Mouse (Mus musculus): Measurements from ENCODE around the gene Nek7. TPM values are rescaled to one million over a fixed set of nuclear protein-coding genes. Genes with fewer than 3 reads are reported as not detected.

The Nek7 gene
- total and polyA plus RNA-seq, 3 experiments: 17.3 to 79.7 (median 69.9) TPM

DNA sequence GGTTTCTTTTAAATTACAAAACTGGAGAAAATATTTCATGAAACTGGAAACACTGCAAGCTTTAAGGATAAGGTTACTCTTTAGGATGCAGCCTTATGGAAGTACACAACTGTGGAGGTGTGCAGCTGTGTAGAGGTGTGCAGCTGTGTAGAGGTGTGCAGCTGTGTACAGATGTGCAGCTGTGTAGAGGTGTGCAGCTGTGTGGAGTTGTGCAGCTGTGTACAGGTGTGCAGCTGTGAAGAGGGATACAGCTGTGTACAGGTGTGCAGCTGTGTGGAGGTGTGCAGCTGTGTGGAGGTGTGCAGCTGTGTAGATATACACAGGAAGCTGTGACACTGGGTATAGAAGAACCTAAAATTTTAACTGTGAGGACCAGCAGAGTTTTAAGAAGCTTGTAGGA, 81.7 kb downstream of the Nek7 start:
- Histone ChIP-seq H3K4me1 (ENCODE audit: control insufficient read depth, insufficient read depth, low read length) (peaks cover 4% of the 10 kb centered on the region), H3K27me3 (ENCODE audit: control insufficient read depth, insufficient read depth, low read length) (no peaks in the 10 kb centered on the region), H3K9ac (ENCODE audit: low read depth, low read length) (no peak overlapping the region), H3K79me2 (replicated peaks; ENCODE audit: control insufficient read depth, insufficient read depth, low read length) (peaks cover 2% of the 10 kb centered on the region; the same call in 1 of the 2 replicates), H3K4me3 (no peak overlapping the region), H3K27ac (no peak overlapping the region), H3K36me3 (ENCODE audit: control insufficient read depth, insufficient read depth, low read length) (no peaks in the 10 kb centered on the region; the same call in none of the 2 replicates)
- intact Hi-C loops (cut with DNase I): no loop called here
- TF ChIP-seq POLR2A (IDR thresholded peaks at IDR 0.05; ENCODE audit: insufficient read depth, low read depth, low read length) (no peak), CTCF (IDR thresholded peaks at IDR 0.05) (no peak), EP300 (IDR thresholded peaks at IDR 0.05; ENCODE audit: insufficient read depth, low read depth, low read length) (no peak)
- DNase-seq: no peak

GRCm38 (mm10) chr1:138535758-138536574, 84.0 kb downstream of the Nek7 start:
- 70% methylated on average over 16 of the region's 16 CpGs for WGBS
- no peak overlapping the region for H3K4me3 ChIP-seq
- H3K79me2 ChIP-seq (replicated peaks; ENCODE audit: control insufficient read depth, insufficient read depth, low read length): peaks cover 2% of the 10 kb centered on the region; the same call in 1 of the 2 replicates

GRCm38 (mm10) chr1:138530604-138531003, 89.3 kb downstream of the Nek7 start:
- no peaks in the 10 kb centered on the region for H3K79me2 ChIP-seq (replicated peaks; ENCODE audit: control insufficient read depth, insufficient read depth, low read length)
- 79% methylated on average over 5 of the region's 5 CpGs for WGBS
- no peaks in the 10 kb centered on the region for H3K4me1 ChIP-seq (ENCODE audit: control insufficient read depth, insufficient read depth, low read length)
- DNase-seq: no peak
- H3K27ac ChIP-seq: no peak overlapping the region
- TF ChIP-seq POLR2A (IDR thresholded peaks at IDR 0.05; ENCODE audit: insufficient read depth, low read depth, low read length): no peak
- TF ChIP-seq EP300 (IDR thresholded peaks at IDR 0.05; ENCODE audit: insufficient read depth, low read depth, low read length): no peak
- no peak for TF ChIP-seq CTCF (IDR thresholded peaks at IDR 0.05)
- H3K36me3 ChIP-seq (ENCODE audit: control insufficient read depth, insufficient read depth, low read length): no peaks in the 10 kb centered on the region; the same call in 1 of the 2 replicates
- H3K27me3 ChIP-seq (ENCODE audit: control insufficient read depth, insufficient read depth, low read length): no peaks in the 10 kb centered on the region
- intact Hi-C loops (cut with DNase I): no loop called here
- no peak overlapping the region for H3K4me3 ChIP-seq
- H3K9ac ChIP-seq (ENCODE audit: low read depth, low read length): no peak overlapping the region

More at GRCm38 (mm10) chr1:138535758-138536574, 84.0 kb downstream of the Nek7 start:
- no peaks in the 10 kb centered on the region; the same call in none of the 2 replicates for H3K36me3 ChIP-seq (ENCODE audit: control insufficient read depth, insufficient read depth, low read length)
- H3K27me3 ChIP-seq (ENCODE audit: control insufficient read depth, insufficient read depth, low read length): no peaks in the 10 kb centered on the region
- intact Hi-C loops (cut with DNase I): loop anchor here (2.0 kb wide), 1 partner anchor 23 kb away; no protein-coding TSS in a partner anchor
- DNase-seq: no peak
- H3K4me1 ChIP-seq (ENCODE audit: control insufficient read depth, insufficient read depth, low read length): no peaks in the 10 kb centered on the region
- H3K9ac ChIP-seq (ENCODE audit: low read depth, low read length): no peak overlapping the region
- H3K27ac ChIP-seq: no peak overlapping the region
- no peak for TF ChIP-seq POLR2A (IDR thresholded peaks at IDR 0.05; ENCODE audit: insufficient read depth, low read depth, low read length)

GRCm38 (mm10) chr1:138523962-138524361, 96.0 kb downstream of the Nek7 start:
- DNase-seq: no peak
- H3K27ac ChIP-seq: no peak overlapping the region
- no peaks in the 10 kb centered on the region for H3K27me3 ChIP-seq (ENCODE audit: control insufficient read depth, insufficient read depth, low read length)
- H3K9ac ChIP-seq (ENCODE audit: low read depth, low read length): no peak overlapping the region
- WGBS: 91% methylated on average over 6 of the region's 6 CpGs
- intact Hi-C loops (cut with DNase I): no loop called here
- peaks cover 2% of the 10 kb centered on the region; the same call in 1 of the 2 replicates for H3K36me3 ChIP-seq (ENCODE audit: control insufficient read depth, insufficient read depth, low read length)
- TF ChIP-seq POLR2A (IDR thresholded peaks at IDR 0.05; ENCODE audit: insufficient read depth, low read depth, low read length) (no peak), CTCF (IDR thresholded peaks at IDR 0.05) (no peak), EP300 (IDR thresholded peaks at IDR 0.05; ENCODE audit: insufficient read depth, low read depth, low read length) (no peak)
- no peaks in the 10 kb centered on the region for H3K4me1 ChIP-seq (ENCODE audit: control insufficient read depth, insufficient read depth, low read length)
- H3K4me3 ChIP-seq: no peak overlapping the region
- H3K79me2 ChIP-seq (replicated peaks; ENCODE audit: control insufficient read depth, insufficient read depth, low read length): peaks cover 2% of the 10 kb centered on the region; the same call in 1 of the 2 replicates

DNA sequence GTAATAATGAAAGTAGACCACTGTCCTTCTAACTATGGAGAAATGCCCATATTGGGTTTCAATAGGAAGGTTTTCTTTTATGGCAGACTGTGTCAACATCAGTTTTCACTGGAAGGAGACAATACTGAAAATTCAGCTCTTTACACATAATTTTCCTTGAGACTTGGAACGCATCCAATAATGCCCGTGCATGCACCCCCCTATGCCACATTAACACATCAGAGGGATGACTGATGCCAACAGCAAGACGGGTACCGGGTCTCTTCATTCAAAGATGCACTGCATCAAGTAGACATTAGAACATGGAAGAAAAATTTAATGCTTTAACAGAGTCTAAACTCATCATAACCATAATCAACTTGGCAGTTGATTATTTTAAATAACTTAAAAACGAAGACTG, 101.7 kb downstream of the Nek7 start:
- no peaks in the 10 kb centered on the region for H3K79me2 ChIP-seq (replicated peaks; ENCODE audit: control insufficient read depth, insufficient read depth, low read length)
- H3K9ac ChIP-seq (ENCODE audit: low read depth, low read length): no peak overlapping the region
- peaks cover 4% of the 10 kb centered on the region; the same call in 1 of the 2 replicates for H3K36me3 ChIP-seq (ENCODE audit: control insufficient read depth, insufficient read depth, low read length)
- no peak for TF ChIP-seq EP300 (IDR thresholded peaks at IDR 0.05; ENCODE audit: insufficient read depth, low read depth, low read length)
- TF ChIP-seq CTCF (IDR thresholded peaks at IDR 0.05): no peak
- TF ChIP-seq POLR2A (IDR thresholded peaks at IDR 0.05; ENCODE audit: insufficient read depth, low read depth, low read length): no peak
- no peak overlapping the region for H3K4me3 ChIP-seq
- no peaks in the 10 kb centered on the region for H3K27me3 ChIP-seq (ENCODE audit: control insufficient read depth, insufficient read depth, low read length)
- no peak for DNase-seq
- 0 out of 2 replicates have a peak overlapping the region, but pooled peaks have one; percentile 2 for H3K27ac ChIP-seq
- WGBS: 60% methylated on average over 5 of the region's 5 CpGs
- intact Hi-C loops (cut with DNase I): no loop called here
- peaks cover 2% of the 10 kb centered on the region; the same call in 1 of the 2 replicates for H3K4me1 ChIP-seq (ENCODE audit: control insufficient read depth, insufficient read depth, low read length)

All from heart, adult 2 months (tissue).